Mouse (Mus musculus) gastrocnemius, postnatal 25 days (tissue): ENCODE measurements around the gene Alkbh1. TPM values are rescaled to one million over a fixed set of nuclear protein-coding genes. Genes with fewer than 3 reads are reported as not detected.

ENCODE experiments used
- DNase-seq: peaks from one replicate; pipeline ENCODE4 v3.0.0; 2022
- microRNA-seq, 2 experiments: library from miRNA; unstranded; fragments of <30 nt; microRNA quantifications; one replicate each; pipeline ENCODE4 v1.2.0; 2021; ENCODE audit warnings: borderline replicate concordance in 2 of 2
- total RNA-seq, 2 experiments: library from RNA; stranded (reverse); gene quantifications; 1 replicate in 1 of 2; 2 replicates in 1 of 2; pipeline ENCODE4 v1.2.3; 2021

Alkbh1 gene
- total RNA-seq, 2 experiments from 2014 or later, result 4.2 to 5.1 TPM

GRCm38 (mm10) chr12:87380586-87381379 lies 63.0 kb downstream of the Alkbh1 start:
- no peak for DNase-seq

DNA sequence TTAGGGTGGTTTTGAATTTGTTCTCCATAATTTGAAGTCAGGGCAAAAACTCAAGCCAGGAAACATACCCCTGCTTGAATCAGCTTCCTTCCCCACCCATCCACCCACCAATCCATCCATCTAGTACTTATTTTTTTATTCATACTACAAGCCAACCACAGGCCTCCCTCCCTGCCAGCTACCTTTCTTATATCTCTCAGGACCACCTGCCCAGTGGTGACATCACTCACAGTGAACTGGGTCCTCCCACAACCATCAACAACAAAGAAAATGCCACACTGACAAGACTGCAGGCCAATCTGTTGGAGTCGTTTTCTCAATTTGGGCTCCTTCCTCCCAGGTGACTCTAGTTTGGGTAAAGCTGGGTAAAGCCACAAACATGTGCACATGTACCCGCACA lies 64.3 kb downstream of the Alkbh1 start:
- no peak for DNase-seq

Small RNA genes lying within 50 kb of the gene (microRNA-seq; reads per million reads assigned to microRNA genes)
- gene Mir3068, result 31.7 to 71.5 reads per million in 2 experiments

Other genes with a start within 250 kb of the Alkbh1 start
- not detected for gene Samd15, start 244.3 kb downstream of the Alkbh1 start, total RNA-seq
- gene Tmed8, start 243.6 kb downstream of the Alkbh1 start, total RNA-seq, result 1 to 10 TPM; 1.6 to 1.8 TPM
- under 1 TPM; 0.23 to 0.32 TPM for gene Noxred1, start 205.3 kb downstream of the Alkbh1 start, total RNA-seq
- gene Vipas39, start 177.8 kb downstream of the Alkbh1 start, total RNA-seq, result 10 to 100 TPM in 1 of 2 experiments, 1 to 10 TPM in 1; 8.0 to 10.2 TPM
- gene Ahsa1, start 177.5 kb downstream of the Alkbh1 start, total RNA-seq, result 100 to 1,000 TPM; 126 to 141 TPM
- gene Ism2, start 144.3 kb downstream of the Alkbh1 start, total RNA-seq, result not detected
- gene Sptlc2, start 55.7 kb downstream of the Alkbh1 start, total RNA-seq, result 10 to 100 TPM; 10.3 to 11.4 TPM
- 100 to 1,000 TPM; 135 to 140 TPM for gene Slirp, start 121 bp downstream of the Alkbh1 start, total RNA-seq
- 10 to 100 TPM; 38.1 to 43.6 TPM for gene Snw1, start 28.3 kb upstream of the Alkbh1 start, total RNA-seq
- gene Gm5788, start 50.7 kb upstream of the Alkbh1 start, total RNA-seq, result not detected
- gene Gm8300, start 70.3 kb upstream of the Alkbh1 start, total RNA-seq, result not detected
- gene Oog1, start 158.7 kb upstream of the Alkbh1 start, total RNA-seq, result not detected
- not detected for gene Gm4027, start 174.9 kb upstream of the Alkbh1 start, total RNA-seq
- gene Gm16381, start 200.6 kb upstream of the Alkbh1 start, total RNA-seq, result not detected